Mouse (Mus musculus) G1E (cell line): ENCODE results near the gene Mmel1.

Experiments used
- CTCF ChIP-seq: IDR thresholded peaks from 2 replicates; pipeline ENCODE4 v1.5.1; 2012; ENCODE audit warnings: low read depth, low read length, inconsistent platforms, mixed read lengths
- GATA1 ChIP-seq: IDR thresholded peaks from 2 replicates; pipeline ENCODE4 v1.6.1; 2012; ENCODE audit warnings: borderline replicate concordance, low read length, inconsistent platforms, mixed read lengths
- TAL1 ChIP-seq: conservative IDR thresholded peaks from 2 replicates; pipeline ENCODE4 v1.6.1; 2012; ENCODE audit warnings: low read depth, low read length, inconsistent platforms, mixed read lengths

DNA sequence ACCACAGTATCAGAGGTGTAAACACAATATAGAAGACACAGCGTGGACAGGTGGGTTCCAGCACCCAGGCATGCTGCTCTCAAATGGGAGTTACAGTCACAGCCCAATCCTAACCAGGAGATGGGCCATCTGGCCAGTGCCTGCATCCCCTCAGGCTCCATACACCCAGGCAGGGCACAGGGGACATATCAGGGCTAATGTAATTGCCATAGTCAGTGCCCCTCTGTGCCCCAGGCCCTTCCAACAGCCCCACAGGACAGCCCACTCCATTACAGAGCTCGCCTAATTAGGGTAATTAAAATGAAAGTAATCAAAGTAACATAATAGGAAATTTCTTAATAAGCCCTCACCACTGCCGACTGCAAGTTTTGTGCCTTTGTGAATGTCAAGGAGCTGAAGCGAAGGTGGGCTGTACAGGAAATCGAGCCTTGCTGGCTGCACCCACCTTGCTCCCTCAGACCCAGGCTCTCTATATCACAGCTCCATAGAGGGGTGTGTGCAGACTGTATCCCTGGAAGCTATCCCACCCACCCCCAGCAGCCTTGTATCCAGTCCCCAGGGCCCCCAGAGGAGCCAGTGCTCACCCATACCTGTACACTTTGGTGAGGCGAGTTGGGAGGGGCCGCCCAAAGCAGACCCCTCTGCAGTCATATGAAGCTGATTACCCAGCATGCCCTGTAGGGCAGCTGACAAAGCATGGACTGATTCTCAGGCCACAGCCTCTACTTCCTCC lies 33.0 kb upstream of the Mmel1 start:
- TF ChIP-seq TAL1 = no peak
- no peak for TF ChIP-seq CTCF
- no peak for TF ChIP-seq GATA1
